Mouse (Mus musculus) stomach, embryonic 15.5 days (tissue): Measurements from ENCODE around the gene Rps6kc1. TPM values are rescaled to one million over a fixed set of nuclear protein-coding genes. Genes with fewer than 3 reads are reported as not detected.

Experiments
- ATAC-seq: fragments of 200-750 bp; cut with Nextera tagmentation; 2 replicates; pipeline ENCODE4 v1.8.0; 2017; ENCODE audit warnings: low read depth, moderate number of reproducible peaks, moderate TSS enrichment; ENCODE audit not compliant: insufficient read depth, low FRiP score
- H3K27ac ChIP-seq: fragments of 300-500 bp; sonication (generic); 2 replicates; pipeline ENCODE4 v1.5.1; 2015; ENCODE audit warnings: mild to moderate bottlenecking, inconsistent platforms
- H3K27me3 ChIP-seq: fragments of 300-500 bp; sonication (generic); replicated peaks from 2 replicates; pipeline ENCODE4 v1.6.1; 2015; ENCODE audit warnings: inconsistent platforms
- H3K36me3 ChIP-seq: fragments of 300-500 bp; sonication (generic); 2 replicates; pipeline ENCODE4 v1.6.1; 2015; ENCODE audit warnings: inconsistent platforms
- H3K4me1 ChIP-seq: fragments of 300-500 bp; sonication (generic); 2 replicates; pipeline ENCODE4 v1.6.1; 2015; ENCODE audit warnings: inconsistent platforms
- H3K4me2 ChIP-seq: fragments of 300-500 bp; sonication (generic); 2 replicates; pipeline ENCODE4 v1.6.1; 2015; ENCODE audit warnings: mild to moderate bottlenecking, inconsistent platforms
- H3K4me3 ChIP-seq: fragments of 300-500 bp; sonication (generic); replicated peaks from 2 replicates; pipeline ENCODE4 v1.5.1; 2015; ENCODE audit warnings: inconsistent platforms
- H3K9ac ChIP-seq: fragments of 300-500 bp; sonication (generic); 2 replicates; pipeline ENCODE4 v1.6.1; 2015; ENCODE audit warnings: inconsistent platforms
- H3K9me3 ChIP-seq: fragments of 300-500 bp; sonication (generic); 2 replicates; pipeline ENCODE4 v1.6.1; 2016; ENCODE audit warnings: inconsistent platforms
- WGBS: fragments of 180-500 bp; shearing (Covaris S2); methylation state at CpG from one replicate; pipeline ENCODE4 v1.1.7; 2015; 5-methylcytosine and 5-hydroxymethylcytosine counted together
- polyA plus RNA-seq: library from polyadenylated mRNA; unstranded; fragments of >200 nt; fragmentation: Nextera tagmentation; extraction: Ambion mirVana; gene quantifications from 2 replicates; pipeline ENCODE4 v1.2.1, GENCODE M21; 2015

Gene Rps6kc1
- polyA plus RNA-seq, 1 experiment from 2014 or later: 10.6 TPM

GRCm38 (mm10) chr1:190751794-190752570 lies 159.6 kb downstream of the Rps6kc1 start:
- H3K9me3 ChIP-seq: no peaks in the 10 kb centered on the region
- H3K4me2 ChIP-seq: no peak overlapping the region
- H3K27ac ChIP-seq: no peak overlapping the region
- H3K9ac ChIP-seq: no peak overlapping the region
- no peak for ATAC-seq
- H3K4me3 ChIP-seq: no peak overlapping the region
- no peaks in the 10 kb centered on the region for H3K4me1 ChIP-seq
- 79% methylated on average over 8 of the region's 8 CpGs for WGBS
- no peaks in the 10 kb centered on the region for H3K36me3 ChIP-seq
- no peaks in the 10 kb centered on the region for H3K27me3 ChIP-seq

- 81% methylated on average over 10 of the region's 10 CpGs for WGBS
- Histone ChIP-seq H3K9me3 (no peaks in the 10 kb centered on the region), H3K27me3 (no peaks in the 10 kb centered on the region), H3K36me3 (no peaks in the 10 kb centered on the region), H3K4me2 (no peak overlapping the region), H3K4me3 (no peak overlapping the region), H3K27ac (no peak overlapping the region), H3K9ac (no peak overlapping the region), H3K4me1 (no peaks in the 10 kb centered on the region)
- no peak for ATAC-seq
Measured at GRCm38 (mm10) chr1:190748937-190749336, 162.6 kb downstream of the Rps6kc1 start.

- Histone ChIP-seq H3K9ac (no peak overlapping the region), H3K9me3 (no peaks in the 10 kb centered on the region), H3K27ac (no peak overlapping the region), H3K27me3 (no peaks in the 10 kb centered on the region), H3K4me1 (no peaks in the 10 kb centered on the region), H3K36me3 (no peaks in the 10 kb centered on the region), H3K4me2 (no peak overlapping the region), H3K4me3 (no peak overlapping the region)
- ATAC-seq: no peak
- 65% methylated on average over 5 of the region's 5 CpGs for WGBS
Measured at GRCm38 (mm10) chr1:190741421-190741820, 170.1 kb downstream of the Rps6kc1 start.

GRCm38 (mm10) chr1:190732803-190733202 lies 178.8 kb downstream of the Rps6kc1 start:
- ATAC-seq: no peak
- no peak overlapping the region for H3K9ac ChIP-seq
- no peak overlapping the region for H3K4me3 ChIP-seq
- no peaks in the 10 kb centered on the region for H3K9me3 ChIP-seq
- no peaks in the 10 kb centered on the region for H3K4me1 ChIP-seq
- no peaks in the 10 kb centered on the region for H3K36me3 ChIP-seq
- no peaks in the 10 kb centered on the region for H3K27me3 ChIP-seq
- H3K4me2 ChIP-seq: no peak overlapping the region
- WGBS: 65% methylated on average over 6 of the region's 6 CpGs
- H3K27ac ChIP-seq: no peak overlapping the region

- H3K27ac ChIP-seq: no peak overlapping the region
- 81% methylated on average over 7 of the region's 7 CpGs for WGBS
Measured at GRCm38 (mm10) chr1:190729516-190730088, 182.0 kb downstream of the Rps6kc1 start.

GRCm38 (mm10) chr1:190728111-190728651 lies 183.4 kb downstream of the Rps6kc1 start:
- ATAC-seq: no peak
- Histone ChIP-seq H3K4me1 (no peaks in the 10 kb centered on the region), H3K9me3 (no peaks in the 10 kb centered on the region), H3K9ac (no peak overlapping the region), H3K36me3 (no peaks in the 10 kb centered on the region), H3K27me3 (no peaks in the 10 kb centered on the region), H3K4me2 (no peak overlapping the region), H3K27ac (no peak overlapping the region), H3K4me3 (no peak overlapping the region)
- WGBS: 80% methylated on average over 4 of the region's 4 CpGs

More at GRCm38 (mm10) chr1:190729516-190730088, 182.0 kb downstream of the Rps6kc1 start:
- Histone ChIP-seq H3K4me1 (no peaks in the 10 kb centered on the region), H3K9ac (no peak overlapping the region), H3K9me3 (no peaks in the 10 kb centered on the region), H3K36me3 (no peaks in the 10 kb centered on the region), H3K27me3 (no peaks in the 10 kb centered on the region), H3K4me2 (no peak overlapping the region), H3K4me3 (no peak overlapping the region)
- no peak for ATAC-seq

- Histone ChIP-seq H3K4me2 (no peak overlapping the region), H3K9ac (no peak overlapping the region), H3K9me3 (no peaks in the 10 kb centered on the region), H3K36me3 (no peaks in the 10 kb centered on the region), H3K4me3 (no peak overlapping the region), H3K27me3 (no peaks in the 10 kb centered on the region), H3K4me1 (no peaks in the 10 kb centered on the region), H3K27ac (no peak overlapping the region)
- 42% methylated on average over 2 of the region's 2 CpGs for WGBS
- no peak for ATAC-seq
Measured at GRCm38 (mm10) chr1:190727385-190727784, 184.2 kb downstream of the Rps6kc1 start.

GRCm38 (mm10) chr1:190724591-190725380 lies 186.8 kb downstream of the Rps6kc1 start:
- Histone ChIP-seq H3K4me3 (no peak overlapping the region), H3K4me2 (no peak overlapping the region), H3K9ac (no peak overlapping the region), H3K27me3 (no peaks in the 10 kb centered on the region), H3K36me3 (no peaks in the 10 kb centered on the region), H3K27ac (no peak overlapping the region), H3K4me1 (no peaks in the 10 kb centered on the region), H3K9me3 (no peaks in the 10 kb centered on the region)
- 60% methylated on average over 21 of the region's 21 CpGs for WGBS
- no peak for ATAC-seq

- H3K4me1 ChIP-seq: no peaks in the 10 kb centered on the region
- WGBS: 64% methylated on average over 7 of the region's 7 CpGs
- no peak overlapping the region for H3K4me2 ChIP-seq
- no peak overlapping the region for H3K27ac ChIP-seq
- H3K9me3 ChIP-seq: no peaks in the 10 kb centered on the region
- no peak for ATAC-seq
- no peaks in the 10 kb centered on the region for H3K27me3 ChIP-seq
- H3K9ac ChIP-seq: no peak overlapping the region
- H3K4me3 ChIP-seq: no peak overlapping the region
- no peaks in the 10 kb centered on the region for H3K36me3 ChIP-seq
Measured at GRCm38 (mm10) chr1:190723926-190724430, 187.6 kb downstream of the Rps6kc1 start.

GRCm38 (mm10) chr1:190713848-190714247 lies 197.7 kb downstream of the Rps6kc1 start:
- ATAC-seq: no peak
- Histone ChIP-seq H3K27ac (no peak overlapping the region), H3K36me3 (no peaks in the 10 kb centered on the region), H3K4me1 (no peaks in the 10 kb centered on the region), H3K27me3 (no peaks in the 10 kb centered on the region), H3K4me3 (no peak overlapping the region), H3K4me2 (no peak overlapping the region), H3K9ac (no peak overlapping the region), H3K9me3 (no peaks in the 10 kb centered on the region)
- WGBS: 72% methylated on average over 6 of the region's 6 CpGs

GRCm38 (mm10) chr1:190697576-190697975 lies 214.0 kb downstream of the Rps6kc1 start:
- Histone ChIP-seq H3K4me2 (no peak overlapping the region), H3K36me3 (no peaks in the 10 kb centered on the region), H3K27me3 (no peaks in the 10 kb centered on the region), H3K9ac (no peak overlapping the region), H3K9me3 (no peaks in the 10 kb centered on the region), H3K4me1 (peaks cover 10% of the 10 kb centered on the region; the same call in 1 of the 2 replicates), H3K27ac (no peak overlapping the region), H3K4me3 (no peak overlapping the region)
- 28% methylated on average over 6 of the region's 6 CpGs for WGBS
- no peak for ATAC-seq
